Mouse (Mus musculus) embryonic facial prominence, embryonic 15.5 days (tissue): ENCODE results near the gene Zfp423. TPM values are rescaled to one million over a fixed set of nuclear protein-coding genes. Genes with fewer than 3 reads are reported as not detected.

ENCODE experiments used
- ATAC-seq: fragments of 200-750 bp; cut with Nextera tagmentation; 2 replicates; pipeline ENCODE4 v1.8.0; 2017; ENCODE audit warnings: low read depth, moderate TSS enrichment; ENCODE audit not compliant: insufficient number of reproducible peaks, low FRiP score, low TSS enrichment
- H3K27ac ChIP-seq: fragments of 300-500 bp; sonication (generic); replicated peaks from 2 replicates; pipeline ENCODE4 v1.5.1; 2015; ENCODE audit warnings: mild to moderate bottlenecking, inconsistent platforms
- H3K27me3 ChIP-seq: fragments of 300-500 bp; sonication (generic); 2 replicates; pipeline ENCODE4 v1.6.1; 2015; ENCODE audit warnings: inconsistent platforms
- H3K36me3 ChIP-seq: fragments of 300-500 bp; sonication (generic); 2 replicates; pipeline ENCODE4 v1.6.1; 2015; ENCODE audit warnings: mild to moderate bottlenecking, inconsistent platforms
- H3K4me1 ChIP-seq: fragments of 300-500 bp; sonication (generic); 2 replicates; pipeline ENCODE4 v1.6.1; 2015; ENCODE audit warnings: inconsistent platforms
- H3K4me2 ChIP-seq: fragments of 300-500 bp; sonication (generic); replicated peaks from 2 replicates; pipeline ENCODE4 v1.6.1; 2015; ENCODE audit warnings: mild to moderate bottlenecking, inconsistent platforms
- H3K4me3 ChIP-seq: fragments of 300-500 bp; sonication (generic); replicated peaks from 2 replicates; pipeline ENCODE4 v1.5.1; 2015; ENCODE audit warnings: mild to moderate bottlenecking, inconsistent platforms
- H3K9ac ChIP-seq: fragments of 300-500 bp; sonication (generic); 2 replicates; pipeline ENCODE4 v1.6.1; 2015; ENCODE audit warnings: inconsistent platforms
- H3K9me3 ChIP-seq: fragments of 300-500 bp; sonication (generic); replicated peaks from 2 replicates; pipeline ENCODE4 v1.6.1; 2016; ENCODE audit warnings: inconsistent platforms
- whole genome bisulfite sequencing: fragments of 180-500 bp; shearing (Covaris S2); methylation state at CpG from one replicate; pipeline ENCODE4 v1.1.7; 2015; 5-methylcytosine and 5-hydroxymethylcytosine counted together
- polyA plus RNA-seq: library from polyadenylated mRNA; unstranded; fragments of >200 nt; fragmentation: Nextera tagmentation; extraction: Ambion mirVana; gene quantifications from 2 replicates; pipeline ENCODE4 v1.2.1, GENCODE M21; 2015

Gene Zfp423
- polyA plus RNA-seq, 1 experiment from 2014 or later: 20.5 TPM

GRCm38 (mm10) chr8:87662811-87663341, 296.5 kb downstream of the Zfp423 start:
- Histone ChIP-seq H3K4me3 (peak overlapping the region; percentile 35), H3K36me3 (no peaks in the 10 kb centered on the region), H3K4me1 (peaks cover 41% of the 10 kb centered on the region), H3K27me3 (peaks cover 34% of the 10 kb centered on the region), H3K9me3 (no peaks in the 10 kb centered on the region), H3K4me2 (peak overlapping the region; percentile 58), H3K27ac (peak overlapping the region; percentile 80), H3K9ac (peak overlapping the region; percentile 18; the same call in 1 of the 2 replicates)
- WGBS: 6% methylated on average over 25 of the region's 25 CpGs
- peak; percentile 66 for ATAC-seq

GRCm38 (mm10) chr8:87662307-87662771, 297.1 kb downstream of the Zfp423 start:
- WGBS: 14% methylated on average over 27 of the region's 27 CpGs
- no peak overlapping the region for H3K9ac ChIP-seq
- peak overlapping the region; percentile 35 for H3K4me3 ChIP-seq
- H3K36me3 ChIP-seq: no peaks in the 10 kb centered on the region
- H3K27ac ChIP-seq: peak overlapping the region; percentile 80; the same call in 1 of the 2 replicates
- ATAC-seq: no peak
- peak overlapping the region; percentile 58 for H3K4me2 ChIP-seq
- peaks cover 34% of the 10 kb centered on the region for H3K27me3 ChIP-seq
- peaks cover 41% of the 10 kb centered on the region for H3K4me1 ChIP-seq
- H3K9me3 ChIP-seq: no peaks in the 10 kb centered on the region

- H3K9me3 ChIP-seq: no peaks in the 10 kb centered on the region
- no peak overlapping the region for H3K9ac ChIP-seq
- peaks cover 49% of the 10 kb centered on the region for H3K4me1 ChIP-seq
- no peak overlapping the region for H3K4me3 ChIP-seq
- no peak overlapping the region for H3K4me2 ChIP-seq
- no peak for ATAC-seq
- H3K27me3 ChIP-seq: peaks cover 34% of the 10 kb centered on the region
- no peaks in the 10 kb centered on the region for H3K36me3 ChIP-seq
- no peak overlapping the region for H3K27ac ChIP-seq
- 32% methylated on average over 34 of the region's 34 CpGs for WGBS
Measured at GRCm38 (mm10) chr8:87660916-87661910, 298.2 kb downstream of the Zfp423 start.

- no peaks in the 10 kb centered on the region for H3K9me3 ChIP-seq
- peak overlapping the region; percentile 46 for H3K4me2 ChIP-seq
- no peak for ATAC-seq
- peaks cover 34% of the 10 kb centered on the region for H3K27me3 ChIP-seq
- peak overlapping the region; percentile 23 for H3K4me3 ChIP-seq
- 8% methylated on average over 43 of the region's 43 CpGs for WGBS
- H3K27ac ChIP-seq: no peak overlapping the region
- no peak overlapping the region for H3K9ac ChIP-seq
- peaks cover 52% of the 10 kb centered on the region for H3K4me1 ChIP-seq
- no peaks in the 10 kb centered on the region for H3K36me3 ChIP-seq
Measured at GRCm38 (mm10) chr8:87660029-87660915, 299.1 kb downstream of the Zfp423 start.

- Histone ChIP-seq H3K4me3 (no peak overlapping the region), H3K9ac (no peak overlapping the region), H3K27ac (no peak overlapping the region), H3K36me3 (no peaks in the 10 kb centered on the region), H3K27me3 (peaks cover 24% of the 10 kb centered on the region), H3K9me3 (no peaks in the 10 kb centered on the region), H3K4me1 (peaks cover 38% of the 10 kb centered on the region), H3K4me2 (no peak overlapping the region)
- 76% methylated on average over 4 of the region's 4 CpGs for WGBS
- ATAC-seq: no peak
Measured at GRCm38 (mm10) chr8:87657488-87657887, 301.9 kb downstream of the Zfp423 start.

- H3K9ac ChIP-seq: peak overlapping the region; percentile 33; the same call in 1 of the 2 replicates
Measured at GRCm38 (mm10) chr8:87656484-87657230, 302.7 kb downstream of the Zfp423 start.

GRCm38 (mm10) chr8:87655946-87656345, 303.4 kb downstream of the Zfp423 start:
- Histone ChIP-seq H3K9ac (no peak overlapping the region), H3K4me1 (peaks cover 27% of the 10 kb centered on the region), H3K9me3 (no peaks in the 10 kb centered on the region), H3K36me3 (no peaks in the 10 kb centered on the region), H3K27ac (no peak overlapping the region), H3K4me3 (no peak overlapping the region), H3K4me2 (peak overlapping the region; percentile 82; the same call in 1 of the 2 replicates), H3K27me3 (peaks cover 16% of the 10 kb centered on the region)
- no peak for ATAC-seq
- whole genome bisulfite sequencing: 74% methylated on average over 9 of the region's 9 CpGs

More at GRCm38 (mm10) chr8:87656484-87657230, 302.7 kb downstream of the Zfp423 start:
- Histone ChIP-seq H3K27me3 (peaks cover 23% of the 10 kb centered on the region), H3K9me3 (no peaks in the 10 kb centered on the region), H3K27ac (no peak overlapping the region), H3K4me3 (peak overlapping the region; percentile 46), H3K36me3 (no peaks in the 10 kb centered on the region), H3K4me1 (peaks cover 34% of the 10 kb centered on the region), H3K4me2 (peak overlapping the region; percentile 82)
- WGBS: 2% methylated on average over 35 of the region's 35 CpGs
- peak; percentile 86 for ATAC-seq

- Histone ChIP-seq H3K9me3 (no peaks in the 10 kb centered on the region), H3K4me3 (no peak overlapping the region), H3K9ac (no peak overlapping the region), H3K27me3 (no peaks in the 10 kb centered on the region), H3K4me1 (peaks cover 22% of the 10 kb centered on the region), H3K4me2 (no peak overlapping the region), H3K27ac (no peak overlapping the region), H3K36me3 (no peaks in the 10 kb centered on the region)
- ATAC-seq: no peak; the same call in 1 of the 2 replicates
- 49% methylated on average over 9 of the region's 9 CpGs for WGBS
Measured at GRCm38 (mm10) chr8:87647781-87648180, 311.6 kb downstream of the Zfp423 start.

GRCm38 (mm10) chr8:87645829-87646483, 313.4 kb downstream of the Zfp423 start:
- Histone ChIP-seq H3K4me3 (no peak overlapping the region), H3K36me3 (no peaks in the 10 kb centered on the region), H3K9me3 (no peaks in the 10 kb centered on the region), H3K9ac (no peak overlapping the region), H3K4me2 (no peak overlapping the region), H3K27ac (peak overlapping the region; percentile 71), H3K27me3 (no peaks in the 10 kb centered on the region), H3K4me1 (peaks cover 22% of the 10 kb centered on the region)
- WGBS: 48% methylated on average over 5 of the region's 5 CpGs
- no peak for ATAC-seq

GRCm38 (mm10) chr8:87645371-87645770, 314.0 kb downstream of the Zfp423 start:
- H3K4me2 ChIP-seq: no peak overlapping the region
- ATAC-seq: peak; percentile 74; the same call in 1 of the 2 replicates
- no peaks in the 10 kb centered on the region for H3K27me3 ChIP-seq
- H3K9me3 ChIP-seq: no peaks in the 10 kb centered on the region
- peak overlapping the region; percentile 71 for H3K27ac ChIP-seq
- H3K4me3 ChIP-seq: no peak overlapping the region
- 15% methylated on average over 6 of the region's 6 CpGs for WGBS
- peaks cover 22% of the 10 kb centered on the region for H3K4me1 ChIP-seq
- no peak overlapping the region for H3K9ac ChIP-seq
- no peaks in the 10 kb centered on the region for H3K36me3 ChIP-seq
